Mouse (Mus musculus): Measurements from ENCODE around the gene Cysrt1.

The Cysrt1 gene

DNA sequence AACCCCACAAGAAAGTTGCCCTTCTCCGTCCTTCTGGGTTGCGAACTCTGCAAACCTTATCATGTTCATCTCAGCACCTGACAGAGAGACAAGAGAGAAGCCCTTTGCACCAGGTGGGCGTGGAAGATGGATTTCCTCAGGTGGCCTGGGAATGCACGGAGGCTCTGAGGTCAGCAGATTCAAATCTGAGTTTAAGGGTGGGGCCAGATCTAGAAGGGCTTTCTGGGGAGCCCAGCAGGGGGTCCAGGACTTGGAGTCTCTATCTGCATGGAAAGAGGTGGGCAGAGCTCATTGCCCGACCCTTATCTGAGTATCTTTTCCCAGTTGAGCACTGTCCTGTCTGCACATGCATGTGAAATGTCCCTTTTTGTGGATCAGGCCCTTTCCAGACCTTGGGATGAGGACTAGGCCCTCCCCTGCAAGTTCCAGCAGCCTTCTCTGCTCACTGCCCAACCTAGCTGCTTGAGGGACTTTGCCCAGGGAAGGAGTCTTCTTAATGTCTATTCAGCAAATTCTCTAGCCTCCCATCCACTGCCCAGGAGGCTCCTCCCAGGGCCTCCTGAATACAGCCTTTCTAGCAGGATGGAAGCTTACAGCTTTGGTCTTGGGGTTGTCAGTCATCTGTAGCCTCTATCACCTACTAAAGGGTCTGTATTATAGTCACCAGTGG lies 7.6 kb downstream of the Cysrt1 start:
- DNase-seq (ENCODE audit: low spot score) = no peak

DNA sequence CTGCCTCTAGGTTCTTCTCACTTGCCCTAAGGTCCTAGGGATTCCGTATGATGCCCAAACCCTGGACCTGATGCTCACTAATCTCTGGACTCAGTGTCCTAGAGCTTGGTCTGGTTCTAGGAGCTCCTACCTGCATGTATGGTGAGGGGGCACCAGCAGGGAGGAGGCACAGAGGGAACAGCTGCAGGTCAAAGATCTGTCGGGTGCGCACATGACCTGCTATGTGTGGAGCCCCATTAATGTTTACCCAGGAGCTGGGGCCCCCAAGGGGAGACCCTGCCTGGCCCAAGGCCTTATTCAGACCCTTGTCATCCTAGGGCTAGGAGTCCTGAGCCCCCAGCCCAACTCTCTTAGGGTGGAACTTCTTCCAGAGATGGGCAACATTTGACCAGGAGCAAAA lies 8.2 kb downstream of the Cysrt1 start, which contains the start of gene Slc34a3:
Gene Slc34a3, minus strand, starts transcription at position 315 of the 400 bp plus-strand sequence.
- DNase-seq (ENCODE audit: low spot score) = no peak

DNA sequence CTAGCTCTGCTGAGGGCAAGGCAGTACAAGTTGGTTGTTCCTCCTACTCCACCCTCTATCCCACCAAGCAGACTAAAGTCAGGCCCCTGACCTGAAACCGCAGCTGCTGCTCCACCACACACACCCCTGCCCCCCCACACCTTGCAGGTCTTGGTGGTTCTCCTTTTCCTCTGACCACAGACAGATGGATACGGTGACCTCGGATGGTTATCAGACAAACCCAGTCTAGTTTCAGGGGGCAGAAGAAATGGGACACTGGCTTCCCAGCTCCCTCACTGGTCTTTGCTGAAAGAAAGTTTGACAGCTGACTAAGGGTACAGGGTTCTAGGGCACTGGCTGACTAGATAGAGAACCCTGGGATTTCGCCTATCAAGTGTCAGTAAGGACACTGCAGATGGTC lies 8.8 kb downstream of the Cysrt1 start:
- DNase-seq (ENCODE audit: low spot score) = no peak

DNA sequence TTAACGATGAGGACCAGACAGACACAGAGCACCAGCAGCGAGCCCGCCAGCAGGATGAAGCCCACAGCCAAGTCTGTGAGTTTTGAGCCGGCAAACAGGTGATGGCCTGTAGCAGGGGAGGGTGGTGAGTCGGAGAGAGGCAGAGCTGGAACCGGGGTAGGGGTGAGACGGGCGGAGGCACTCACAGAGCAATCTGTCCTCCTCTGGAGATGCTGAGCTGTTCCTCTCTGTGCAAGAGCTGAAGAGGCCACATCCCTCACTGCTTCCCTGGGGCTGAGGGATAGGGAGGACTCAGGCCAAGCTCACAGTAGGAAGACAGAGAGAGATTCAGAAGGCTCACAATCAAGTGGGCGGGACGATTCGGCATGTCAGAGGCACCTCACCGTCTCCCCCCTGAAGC lies 11.2 kb downstream of the Cysrt1 start:
- no peak for DNase-seq (ENCODE audit: low spot score)

DNA sequence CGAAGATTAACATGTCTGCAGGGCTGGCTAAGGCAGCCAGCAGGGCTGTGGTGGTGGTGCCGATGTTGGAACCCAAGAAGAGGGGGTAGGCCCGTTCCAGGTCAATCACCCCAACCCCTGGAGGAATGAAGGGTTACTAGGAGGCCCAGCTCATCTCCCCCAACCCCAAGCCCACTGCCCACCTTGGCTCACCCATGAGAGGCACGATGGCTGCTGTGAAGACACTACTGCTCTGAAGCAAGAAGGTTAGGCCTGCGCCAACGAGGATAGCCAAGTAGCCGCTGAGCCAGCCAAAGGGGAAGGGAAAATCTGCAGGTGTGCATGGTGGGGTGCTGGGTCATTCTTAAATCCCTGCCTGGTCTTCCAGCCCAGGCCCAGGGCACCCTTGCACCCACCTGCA lies 11.7 kb downstream of the Cysrt1 start:
- DNase-seq (ENCODE audit: low spot score) = no peak

DNA sequence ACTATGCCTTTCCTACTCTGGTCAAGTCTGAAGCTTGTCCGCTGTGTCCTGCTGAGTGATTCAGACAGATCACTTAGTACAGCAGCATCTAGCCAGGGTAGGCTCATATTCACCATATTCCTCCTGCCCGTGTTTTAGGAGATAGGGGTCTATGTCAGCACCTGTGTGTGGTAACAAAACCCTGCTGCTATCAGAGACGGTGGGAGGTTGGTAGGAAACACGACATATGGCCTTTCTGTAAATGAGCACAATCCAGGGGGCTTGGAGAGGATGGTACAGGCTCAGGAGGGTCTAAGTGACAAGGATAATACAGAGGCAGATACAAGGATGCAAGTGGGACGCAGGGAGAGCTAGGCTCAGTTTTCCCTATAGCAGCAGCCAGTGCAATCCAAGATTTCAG lies 12.7 kb downstream of the Cysrt1 start:
- DNase-seq (ENCODE audit: low spot score) = no peak

DNA sequence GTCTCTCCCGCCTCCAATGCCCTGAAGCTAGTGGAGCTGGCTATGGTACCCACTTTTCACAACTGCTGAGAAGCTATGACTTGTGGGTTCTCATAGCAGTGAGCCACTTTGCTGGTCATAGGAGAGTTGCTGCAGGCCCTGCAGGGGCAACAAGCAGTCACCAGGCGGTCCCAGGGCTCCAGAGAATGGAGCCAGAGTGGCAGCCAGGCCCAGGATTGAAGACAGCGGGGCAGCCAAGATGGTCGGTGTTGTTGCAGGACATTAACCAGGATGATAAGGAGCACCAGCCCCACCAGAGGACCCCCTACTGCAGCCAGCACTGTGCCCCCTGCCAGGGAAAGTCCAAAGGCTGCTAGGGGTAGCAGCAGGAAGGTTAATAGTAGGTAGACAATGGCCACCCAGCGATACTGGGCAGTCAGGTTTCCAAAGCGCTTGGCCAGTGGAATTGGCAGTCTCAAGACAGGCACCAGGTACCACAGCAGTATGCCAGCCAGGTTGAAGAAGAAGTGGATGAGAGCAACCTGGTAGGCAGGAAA lies 13.2 kb downstream of the Cysrt1 start:
- DNase-seq (ENCODE audit: low spot score) = no peak

DNA sequence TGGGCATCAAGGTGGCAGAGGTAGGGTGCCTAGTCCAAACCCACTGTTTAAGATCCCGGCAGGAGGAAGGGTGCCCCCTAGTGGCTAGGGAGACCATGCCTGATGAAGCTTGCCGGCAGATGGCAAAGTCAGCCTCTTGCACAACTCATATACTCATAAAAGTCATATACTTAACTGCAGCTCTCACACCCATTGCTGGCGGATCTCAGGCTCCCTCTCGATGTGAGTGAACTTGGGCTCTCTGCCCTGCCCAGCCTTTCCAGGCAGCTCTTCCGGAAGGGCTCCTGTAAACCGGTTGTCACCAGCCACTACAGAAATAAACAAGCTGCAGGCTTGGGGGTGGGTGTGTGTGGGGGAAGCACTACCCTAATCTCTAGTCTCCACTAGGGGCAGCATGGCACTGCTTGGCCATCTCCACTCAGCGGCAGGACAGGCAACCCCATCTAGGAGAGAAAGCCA lies 13.8 kb downstream of the Cysrt1 start:
- peak; percentile 77 for DNase-seq (ENCODE audit: low spot score)

DNA sequence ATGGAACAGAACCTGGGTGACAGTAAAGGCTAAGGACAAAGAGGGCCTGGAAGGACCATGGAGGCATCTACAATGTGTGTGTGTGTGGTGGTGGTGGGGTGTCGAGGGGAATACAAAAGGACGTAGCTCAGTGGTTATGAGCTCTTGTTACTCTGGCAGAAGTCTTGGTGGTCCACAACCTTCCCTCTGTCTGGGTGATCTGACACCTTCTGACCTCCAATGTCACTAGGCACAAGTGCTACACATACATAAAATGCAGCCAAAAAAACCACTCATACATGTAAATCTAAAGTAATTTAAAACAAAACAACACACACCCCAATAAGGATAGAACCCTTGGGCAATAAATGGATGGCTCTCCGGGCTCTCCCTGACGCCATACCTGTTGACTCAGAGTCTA lies 14.8 kb downstream of the Cysrt1 start:
- DNase-seq (ENCODE audit: low spot score) = no peak

DNA sequence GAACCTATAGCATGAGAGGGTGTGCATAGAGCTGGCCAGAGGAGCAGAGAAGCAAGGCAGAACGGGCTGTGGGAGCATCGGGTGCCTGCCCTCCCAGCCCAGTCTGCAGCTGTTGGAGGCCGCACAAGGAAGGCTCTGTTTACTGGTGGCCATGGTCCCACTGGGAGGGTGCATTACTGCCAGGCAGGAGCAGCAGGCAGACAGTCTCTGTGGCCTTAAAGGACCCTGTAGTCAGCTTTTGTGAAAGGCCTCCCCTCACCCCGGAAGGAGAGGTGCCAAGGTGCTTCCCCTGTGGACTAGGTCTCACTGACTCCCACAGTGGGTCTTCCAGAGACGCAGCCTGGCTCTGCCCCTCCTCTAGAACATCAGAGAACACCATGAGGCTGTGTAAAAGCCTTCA lies 15.4 kb downstream of the Cysrt1 start:
- DNase-seq (ENCODE audit: low spot score) = no peak

DNA sequence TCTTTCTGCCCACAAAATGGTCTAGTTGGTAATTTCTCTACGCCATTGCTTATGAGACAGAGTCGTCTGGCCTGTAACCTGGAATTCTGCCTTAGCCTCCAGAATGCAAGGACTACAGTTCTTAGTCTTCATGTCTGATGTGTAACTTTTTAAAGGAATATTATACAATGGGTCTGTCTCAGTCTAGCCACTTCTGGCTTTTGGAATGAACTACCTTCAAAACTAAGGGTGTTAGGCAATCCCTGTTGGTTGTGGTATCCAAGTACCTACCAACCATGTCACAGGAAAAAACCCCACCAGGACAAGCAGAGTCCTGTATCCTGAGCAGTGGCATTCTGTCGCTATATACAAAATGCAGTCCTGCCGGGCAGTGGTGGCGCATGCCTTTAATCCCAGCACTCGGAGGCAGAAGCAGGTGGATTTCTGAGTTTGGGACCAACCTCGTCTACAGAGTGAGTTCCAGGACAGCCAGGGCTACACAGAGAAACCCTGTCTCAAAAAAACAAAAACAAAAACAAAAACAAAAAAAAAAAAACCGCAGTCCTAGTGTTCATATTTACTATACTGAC lies 16.4 kb downstream of the Cysrt1 start:
- no peak for DNase-seq (ENCODE audit: low spot score)

DNA sequence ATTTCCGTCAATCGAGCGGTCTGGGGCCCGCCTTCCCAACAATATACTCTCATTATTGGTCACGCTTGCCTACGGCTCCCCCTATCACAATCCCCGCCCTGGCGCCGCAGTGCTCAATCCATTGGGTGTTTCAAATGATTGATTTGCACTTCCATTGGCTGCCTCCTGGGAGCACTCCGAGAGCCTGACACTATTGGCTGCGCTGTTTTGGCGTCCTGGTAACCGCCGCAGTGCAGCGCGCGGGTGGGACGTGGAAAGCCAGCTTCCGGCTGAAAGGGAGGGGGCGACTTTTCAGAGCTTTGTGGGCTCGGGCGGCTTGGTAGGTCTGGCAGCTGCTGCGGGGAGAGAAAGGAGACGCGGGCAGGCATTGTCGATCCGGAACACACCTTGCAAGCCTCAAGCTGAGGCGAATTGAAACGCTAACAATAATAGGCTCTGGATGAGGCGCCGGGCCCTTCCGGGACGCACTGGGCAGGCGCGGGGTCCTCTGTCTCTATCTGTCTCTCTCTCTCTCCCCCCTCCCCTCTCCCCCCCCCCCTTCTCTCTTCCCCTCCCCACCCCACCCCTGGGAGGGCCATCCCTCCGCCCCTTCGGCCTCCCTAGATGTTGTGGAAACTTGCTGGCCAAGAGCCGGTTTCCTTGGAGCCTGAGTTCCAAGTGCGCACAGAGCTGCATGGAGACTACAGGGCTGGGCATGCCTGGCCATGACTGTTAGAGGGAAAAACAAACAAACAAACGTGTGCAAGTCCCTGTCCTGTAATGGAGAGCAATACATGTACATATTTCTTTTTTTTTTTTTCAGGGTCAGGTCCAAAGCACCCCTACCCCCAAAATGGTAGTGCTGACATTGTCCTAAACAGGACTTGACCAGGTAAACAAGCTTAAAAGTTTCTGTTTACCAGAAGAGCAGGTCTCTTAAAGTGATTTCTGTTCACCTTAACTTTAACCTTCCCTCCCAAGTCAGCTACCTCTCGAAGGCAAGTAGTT lies 17.2 kb downstream of the Cysrt1 start:
- peak; percentile 100 for DNase-seq (ENCODE audit: low spot score)

DNA sequence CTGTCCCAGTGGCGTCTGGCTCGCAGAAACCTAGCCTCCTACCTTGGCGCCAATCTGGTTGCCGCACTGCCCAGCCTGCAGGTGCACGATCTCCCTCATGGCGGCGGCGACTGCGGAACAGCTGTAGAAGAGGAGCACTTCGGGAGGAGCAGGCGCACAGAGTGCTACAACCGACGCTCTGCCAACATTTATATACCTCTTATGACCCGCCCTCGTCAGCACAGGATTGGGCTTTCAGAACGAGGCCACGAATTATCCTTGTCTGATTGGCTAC lies 17.8 kb downstream of the Cysrt1 start, which contains the start of gene Tubb4b:
Gene Tubb4b, minus strand, starts transcription at position 211 of the 274 bp plus-strand sequence.
- no peak for DNase-seq (ENCODE audit: low spot score)

DNA sequence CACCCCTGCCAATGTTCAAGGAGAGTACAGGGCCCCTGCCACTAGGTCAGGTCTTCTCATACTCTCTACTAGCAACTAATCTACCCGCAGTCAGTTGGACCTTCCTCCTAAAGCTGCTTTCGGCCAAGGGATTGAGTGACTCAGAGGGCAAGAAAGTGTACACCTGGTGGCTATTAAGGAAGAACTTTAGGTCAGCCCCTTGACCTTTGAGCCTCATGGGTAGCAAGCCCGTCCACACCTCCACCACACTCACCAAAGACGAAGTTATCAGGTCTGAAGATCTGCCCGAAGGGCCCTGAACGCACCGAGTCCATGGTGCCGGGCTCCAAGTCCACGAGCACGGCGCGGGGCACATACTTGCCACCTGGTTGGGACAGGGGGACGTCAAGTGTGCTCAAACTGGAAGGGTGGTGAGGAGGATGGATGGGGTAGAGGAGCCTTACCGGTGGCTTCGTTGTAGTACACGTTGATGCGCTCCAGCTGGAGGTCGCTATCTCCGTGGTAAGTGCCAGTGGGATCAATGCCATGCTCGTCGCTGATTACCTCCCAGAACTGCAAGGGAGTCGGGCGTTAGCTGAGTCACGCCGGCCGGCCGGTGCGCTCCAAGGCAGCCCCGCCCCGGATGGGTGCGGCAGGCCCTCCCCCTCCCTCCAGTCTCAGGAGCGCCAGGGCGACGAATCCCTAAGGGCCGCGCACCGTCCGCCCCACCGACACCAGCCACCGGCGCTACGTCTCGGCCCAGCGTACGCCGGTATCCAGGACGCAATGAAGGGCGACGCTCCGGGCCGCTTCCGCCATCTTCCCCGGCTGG lies 18.4 kb downstream of the Cysrt1 start:
- DNase-seq (ENCODE audit: low spot score) = peak; percentile 76

DNA sequence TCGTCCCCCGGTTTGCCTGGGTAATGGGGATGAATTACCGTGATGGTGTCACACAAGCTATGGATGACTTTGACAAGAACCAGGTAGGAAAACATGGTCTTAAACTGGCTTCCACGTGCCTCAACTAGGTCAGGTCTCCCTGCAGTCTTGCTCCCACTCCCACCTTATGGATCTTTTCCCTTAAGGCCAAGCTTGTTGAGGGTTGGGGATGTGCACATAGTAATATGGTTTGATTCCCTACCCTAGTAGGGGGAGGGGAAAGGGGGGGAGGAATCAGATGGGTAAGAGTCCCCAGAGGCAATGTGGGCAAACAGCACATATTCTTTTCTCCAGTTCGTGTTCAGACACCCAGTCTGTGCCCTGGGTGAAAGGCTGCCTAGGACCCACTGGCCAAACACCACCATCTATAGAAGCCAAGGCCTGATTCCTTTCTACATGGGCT lies 20.9 kb downstream of the Cysrt1 start:
- DNase-seq (ENCODE audit: low spot score) = no peak

DNA sequence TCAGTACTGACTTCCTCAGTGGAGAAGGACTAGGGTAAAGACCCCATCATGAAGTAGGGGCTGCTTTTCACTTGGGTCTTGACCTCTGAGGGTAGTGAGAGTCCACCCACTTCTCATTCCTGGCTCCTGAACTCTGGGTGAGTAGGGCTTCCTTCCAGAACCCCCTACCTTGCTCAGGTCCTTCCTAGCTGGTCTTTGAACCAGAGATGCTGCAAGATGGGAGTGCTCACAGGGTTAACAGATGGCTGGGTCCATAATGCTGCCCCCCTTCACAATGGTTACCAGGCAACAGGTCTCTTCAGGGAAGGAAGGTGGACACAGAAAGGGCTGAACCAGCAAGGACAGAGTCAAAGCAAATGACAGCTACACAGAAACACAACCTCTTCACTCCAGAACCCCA lies 23.8 kb downstream of the Cysrt1 start, which contains the start of gene Fam166a:
Gene Fam166a, plus strand, starts transcription at position 301 of the 400 bp plus-strand sequence.
- no peak for DNase-seq (ENCODE audit: low spot score)

DNA sequence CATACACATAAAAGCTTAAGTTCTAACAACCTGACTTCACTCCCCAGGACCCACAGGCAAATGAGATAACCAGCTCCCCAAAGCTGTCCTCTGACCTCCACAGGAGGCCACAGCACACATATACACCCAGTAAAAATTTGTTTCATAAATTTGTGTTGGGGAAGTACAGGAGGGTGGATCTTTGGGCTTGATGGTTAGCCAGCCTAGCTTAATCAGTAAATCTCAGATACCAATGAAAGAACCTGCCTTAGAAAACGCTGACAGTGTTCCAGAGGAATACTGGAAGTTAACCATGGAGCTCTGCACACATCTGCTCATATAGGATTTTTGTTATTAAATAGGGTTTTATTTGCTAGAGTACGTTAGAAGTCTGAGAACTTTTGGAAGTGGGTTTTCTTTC lies 24.6 kb downstream of the Cysrt1 start:
- DNase-seq (ENCODE audit: low spot score) = no peak

DNA sequence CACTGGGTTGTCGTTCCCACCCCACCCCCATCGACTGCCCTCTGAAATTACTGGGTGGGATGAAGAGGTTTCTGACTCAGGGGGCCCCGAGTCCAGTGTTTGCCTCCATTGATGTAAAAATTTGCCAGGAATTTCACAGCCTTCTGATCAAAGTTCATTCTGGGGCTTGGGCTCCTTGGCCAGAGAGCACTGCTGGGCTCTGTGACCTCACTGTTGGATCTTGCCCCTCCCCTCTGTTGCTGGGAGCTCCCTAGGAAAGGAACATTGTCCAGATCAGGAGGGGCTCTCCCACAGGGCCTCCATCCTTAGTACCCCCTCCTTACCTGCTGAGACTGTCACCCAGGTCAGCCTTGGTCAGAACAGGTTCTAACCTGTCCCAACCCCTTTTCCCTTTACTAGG lies 27.8 kb downstream of the Cysrt1 start, which contains the start of gene Stpg3:
Gene Stpg3, minus strand, starts transcription at position 194 of the 400 bp plus-strand sequence.
- no peak for DNase-seq (ENCODE audit: low spot score)

DNA sequence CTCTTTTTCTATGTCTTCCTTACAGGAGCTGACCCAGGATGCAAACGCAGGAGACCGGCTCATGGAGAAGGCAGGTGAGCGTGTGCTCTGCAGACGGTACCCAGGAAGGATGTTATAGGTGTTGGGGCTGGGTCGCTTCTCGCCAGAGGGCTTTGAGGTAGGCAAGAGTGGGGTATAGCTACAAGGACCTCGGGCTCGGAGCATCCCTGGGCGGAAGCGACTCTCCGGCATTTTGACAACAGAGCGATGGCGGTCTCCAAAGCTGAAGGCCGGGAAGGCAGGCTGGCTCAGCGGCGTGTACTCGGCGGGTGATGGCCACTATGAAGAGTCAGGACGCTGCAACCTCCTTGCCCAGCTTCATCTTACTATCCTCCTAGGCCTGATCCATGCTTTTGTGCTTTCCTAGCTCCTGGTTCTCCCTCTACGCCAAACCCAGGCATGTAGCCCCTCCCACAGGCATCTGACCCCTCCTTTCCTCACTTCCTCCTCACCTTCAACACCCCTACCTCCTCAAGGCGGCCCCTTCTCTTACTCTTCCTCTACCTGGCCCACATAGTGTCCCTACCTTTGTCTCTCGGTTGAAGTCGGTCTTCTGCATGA lies 28.9 kb downstream of the Cysrt1 start:
- no peak for DNase-seq (ENCODE audit: low spot score)

DNA sequence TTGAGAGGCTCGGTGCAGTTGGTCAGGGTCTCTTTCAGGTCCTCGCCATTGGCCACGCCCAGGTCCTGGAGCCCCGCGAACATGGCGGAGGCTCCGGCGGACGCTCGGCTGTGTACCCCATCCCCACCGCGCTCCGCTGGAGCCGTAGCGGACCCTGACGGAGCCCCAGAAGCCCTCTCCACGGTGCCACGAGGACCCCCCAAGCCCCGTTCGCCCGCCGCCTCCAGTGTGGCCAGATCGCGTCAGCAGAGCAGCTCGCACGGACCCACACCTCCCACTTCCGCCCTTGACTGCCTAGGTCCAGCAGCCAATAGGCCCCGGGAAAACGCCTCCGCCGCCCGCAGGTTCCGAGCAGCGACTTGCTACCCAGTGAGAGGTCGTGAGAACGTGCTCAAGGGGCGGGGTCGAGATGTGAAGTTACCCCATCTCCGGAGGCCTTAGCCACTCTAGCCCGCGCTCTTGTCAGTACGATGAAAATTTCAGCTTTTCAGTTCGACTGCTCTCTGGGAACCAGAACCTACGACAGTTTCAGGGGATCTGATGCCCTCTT lies 31.1 kb downstream of the Cysrt1 start, which contains the start of gene Nelfb:
Gene Nelfb, minus strand, starts transcription at position 369 of the 550 bp plus-strand sequence.
- DNase-seq (ENCODE audit: low spot score) = peak; percentile 84

DNA sequence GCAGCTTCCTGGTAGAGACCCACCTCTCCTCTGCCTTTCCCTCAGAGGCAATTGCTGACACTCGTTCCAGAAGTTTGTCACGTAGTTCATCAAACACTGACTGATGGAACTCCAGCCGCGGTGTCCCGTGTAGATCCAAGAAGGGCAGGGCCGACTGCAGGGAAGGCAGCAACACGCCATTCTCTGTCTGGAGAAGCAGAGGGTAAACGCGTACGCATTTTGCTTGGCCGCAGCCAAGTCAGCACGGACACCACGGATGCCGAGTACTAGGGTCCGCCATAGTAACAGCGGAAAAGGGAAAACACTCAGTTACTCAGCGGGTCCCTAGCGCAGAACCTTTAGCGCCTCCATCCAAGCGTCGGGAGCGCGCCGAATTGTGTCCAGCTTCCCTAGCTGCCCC lies 31.6 kb downstream of the Cysrt1 start:
- no peak for DNase-seq (ENCODE audit: low spot score)
